Mouse (Mus musculus) lung, adult 18-20 months (tissue): ENCODE data around the gene Map4k3.

ENCODE experiments used
- DNase-seq, 2 experiments: peaks; one replicate each; pipeline ENCODE4 v3.0.0; 2022; ENCODE audit warnings: mixed read lengths in 2 of 2

Gene Map4k3

DNA sequence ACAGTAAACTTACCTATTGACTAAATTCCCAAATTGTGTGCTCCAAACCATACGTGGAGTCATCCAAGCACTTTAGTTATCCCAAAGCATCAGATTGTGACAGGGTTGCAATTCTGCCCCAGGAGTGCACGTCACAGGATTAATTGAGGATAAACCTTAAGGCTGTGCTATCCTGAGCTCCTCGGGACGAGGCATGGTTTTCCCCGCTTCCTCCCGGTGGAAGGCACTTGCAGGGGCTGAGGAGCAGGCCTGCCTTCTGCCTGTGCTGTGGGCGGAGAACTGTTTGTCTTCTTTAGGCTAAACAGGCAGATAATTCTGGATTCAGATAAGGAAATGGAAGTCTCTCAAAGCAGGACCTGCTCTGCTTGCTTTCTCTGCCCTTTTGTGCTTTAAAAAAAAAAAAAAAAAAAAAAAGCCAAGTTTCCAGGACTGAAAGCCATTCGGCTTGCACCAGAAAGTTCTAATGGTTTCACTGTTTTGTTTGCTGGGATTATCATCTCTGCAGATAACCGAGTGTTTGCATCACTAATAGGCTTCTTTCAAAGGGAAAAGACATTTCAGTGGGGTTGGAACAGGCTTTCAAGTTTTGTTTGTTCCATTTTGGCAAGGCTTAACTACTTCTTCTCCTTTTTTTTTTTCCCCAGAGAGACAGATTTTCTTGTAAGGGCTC, 930 bp upstream of the Map4k3 start:
- DNase-seq, result peak in 1 of 2 experiments; percentile 42

DNA sequence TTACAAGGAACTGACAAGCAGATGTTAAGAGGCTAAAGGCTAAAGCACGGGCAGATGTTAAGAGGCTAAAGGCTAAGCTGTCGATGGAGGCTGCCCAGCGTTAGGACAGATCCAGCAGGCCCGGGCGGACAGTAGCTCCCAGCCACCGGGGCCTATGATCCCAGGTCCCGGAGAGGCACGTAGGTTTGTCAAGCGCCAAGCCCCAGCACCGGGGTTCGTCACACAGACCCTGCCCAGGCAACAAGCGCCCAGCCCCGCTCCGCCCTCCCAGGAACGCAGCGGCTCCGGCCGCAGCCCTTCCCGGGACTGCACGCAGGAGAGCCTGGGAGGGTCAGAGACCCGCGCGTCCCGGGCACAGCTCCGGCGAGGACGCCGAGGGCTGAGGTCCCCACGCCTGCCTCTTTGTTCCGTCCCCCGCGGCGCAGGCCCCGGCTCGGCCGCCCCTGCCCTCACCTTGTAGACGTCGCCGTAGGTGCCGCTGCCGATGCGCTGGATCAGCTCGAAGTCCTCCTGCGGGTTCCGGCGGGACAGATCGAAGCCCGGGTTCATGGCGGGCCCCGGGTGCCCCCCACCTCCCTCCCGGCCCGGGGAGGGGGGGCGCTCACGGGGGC, 839 bp downstream of the Map4k3 start:
- peak; percentile 59 to 65 for DNase-seq

DNA sequence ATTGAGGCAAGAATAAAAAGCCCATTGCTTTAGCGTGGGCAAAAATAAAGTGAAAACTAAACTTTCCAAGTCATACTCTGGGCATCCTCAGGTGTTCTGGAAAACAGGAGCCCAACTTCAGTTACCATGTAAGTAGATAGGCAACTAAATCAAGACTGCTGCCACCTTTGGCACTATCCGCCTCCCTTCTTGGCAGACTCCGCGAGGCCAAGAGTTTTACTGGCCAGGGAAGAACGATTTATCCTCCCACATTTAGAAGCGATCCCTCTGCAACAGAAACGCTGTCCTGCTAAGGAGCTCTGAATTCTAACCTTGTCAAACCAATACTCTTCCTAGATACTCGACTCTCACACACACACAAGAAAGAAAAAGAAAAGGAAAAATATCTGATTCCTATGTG, 1.5 kb downstream of the Map4k3 start:
- DNase-seq, result peak; percentile 50

DNA sequence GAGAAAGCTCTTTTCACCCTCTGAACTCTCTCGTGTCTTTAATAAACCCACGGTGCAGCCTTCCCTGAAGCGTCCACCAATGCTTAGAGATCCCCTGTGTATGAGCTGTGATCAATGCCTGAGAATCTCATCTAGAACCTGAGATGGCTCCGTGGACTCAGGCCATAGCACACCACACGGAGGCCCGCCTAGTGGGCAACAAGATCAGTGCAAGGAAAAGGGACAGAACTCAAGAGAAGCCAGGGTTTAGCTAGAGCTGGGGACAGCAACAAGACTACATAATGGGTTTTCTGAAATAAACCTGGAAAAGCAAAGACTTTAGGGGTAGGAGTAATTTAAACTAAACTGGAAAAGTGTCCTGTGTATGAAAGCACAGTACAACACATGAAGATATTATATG, 5.2 kb downstream of the Map4k3 start:
- no peak for DNase-seq

DNA sequence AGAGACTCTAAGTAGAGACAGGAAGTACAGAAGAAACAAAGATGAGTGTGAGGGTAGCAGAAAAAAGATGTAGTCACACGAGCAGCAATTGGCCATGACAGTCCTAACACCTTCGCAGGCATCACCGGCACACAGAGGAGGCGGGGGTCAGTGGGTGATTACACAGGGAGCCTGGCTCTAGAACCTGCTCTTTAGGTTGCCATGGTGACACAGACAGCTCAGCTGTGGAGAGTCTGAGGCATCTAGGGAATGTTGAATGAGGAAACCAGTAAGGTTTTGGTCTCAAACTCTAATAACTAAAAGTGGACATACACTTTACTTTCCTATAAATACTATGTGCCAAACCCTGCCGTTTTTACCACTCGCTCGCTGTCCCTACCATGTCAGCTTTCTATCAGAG, 6.6 kb downstream of the Map4k3 start:
- DNase-seq, result peak; percentile 65 to 76

DNA sequence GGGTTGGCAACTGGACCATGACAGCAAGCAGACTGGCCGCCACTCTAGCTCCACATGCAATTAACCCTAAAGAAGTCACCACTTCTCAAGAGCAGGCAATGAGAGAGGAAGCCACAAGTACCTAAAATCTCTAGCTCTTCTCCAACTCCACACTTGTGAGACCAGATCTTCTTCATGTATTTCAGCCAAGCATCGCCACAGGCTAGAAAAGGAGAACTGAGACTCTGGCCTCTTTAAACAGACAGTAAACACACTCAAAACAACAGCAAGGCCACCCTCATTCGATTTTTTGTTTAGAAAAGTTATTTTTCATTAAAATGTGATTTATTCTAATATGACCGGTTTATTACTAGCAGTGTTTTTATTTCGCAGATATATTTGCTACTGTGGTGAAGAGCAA, 9.0 kb downstream of the Map4k3 start:
- no peak for DNase-seq

DNA sequence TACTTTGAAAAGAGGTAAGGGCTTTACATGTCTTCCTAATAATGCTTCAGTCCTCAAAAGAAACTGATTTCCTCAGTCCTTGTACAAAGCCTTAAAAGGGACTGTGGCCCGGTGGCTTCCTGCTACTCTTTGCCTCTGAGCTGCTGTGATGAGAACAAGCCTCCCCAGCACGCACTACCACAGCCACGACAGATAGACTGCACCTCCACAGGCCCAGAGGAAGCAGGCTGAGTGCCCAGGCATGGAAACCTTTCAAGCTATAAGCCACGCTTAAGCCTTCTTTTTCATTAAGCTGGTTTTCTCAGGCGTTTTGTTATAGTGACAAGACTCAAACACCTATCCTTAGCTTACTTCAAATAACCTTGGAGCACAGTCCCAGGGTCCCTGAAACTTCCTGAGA, 10.0 kb downstream of the Map4k3 start:
- no peak for DNase-seq

DNA sequence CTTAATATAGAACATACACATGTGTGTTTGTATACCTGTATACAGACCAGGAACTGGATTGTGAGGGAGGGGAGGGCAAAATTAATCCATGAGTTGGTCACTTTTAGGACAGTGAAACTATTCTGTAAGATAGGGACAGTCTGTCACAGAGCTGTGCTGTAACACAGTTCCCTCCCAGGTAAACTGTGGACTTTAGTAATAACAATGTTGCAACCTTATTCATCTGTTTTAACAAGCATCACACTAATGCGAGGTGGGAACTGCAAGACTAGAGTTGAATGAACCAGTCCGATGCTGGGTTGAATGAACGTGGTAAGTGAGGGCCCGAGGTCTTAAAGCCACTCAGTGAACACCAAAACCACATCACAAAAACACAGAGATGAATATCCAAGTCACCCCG, 14.7 kb downstream of the Map4k3 start:
- DNase-seq, result no peak

DNA sequence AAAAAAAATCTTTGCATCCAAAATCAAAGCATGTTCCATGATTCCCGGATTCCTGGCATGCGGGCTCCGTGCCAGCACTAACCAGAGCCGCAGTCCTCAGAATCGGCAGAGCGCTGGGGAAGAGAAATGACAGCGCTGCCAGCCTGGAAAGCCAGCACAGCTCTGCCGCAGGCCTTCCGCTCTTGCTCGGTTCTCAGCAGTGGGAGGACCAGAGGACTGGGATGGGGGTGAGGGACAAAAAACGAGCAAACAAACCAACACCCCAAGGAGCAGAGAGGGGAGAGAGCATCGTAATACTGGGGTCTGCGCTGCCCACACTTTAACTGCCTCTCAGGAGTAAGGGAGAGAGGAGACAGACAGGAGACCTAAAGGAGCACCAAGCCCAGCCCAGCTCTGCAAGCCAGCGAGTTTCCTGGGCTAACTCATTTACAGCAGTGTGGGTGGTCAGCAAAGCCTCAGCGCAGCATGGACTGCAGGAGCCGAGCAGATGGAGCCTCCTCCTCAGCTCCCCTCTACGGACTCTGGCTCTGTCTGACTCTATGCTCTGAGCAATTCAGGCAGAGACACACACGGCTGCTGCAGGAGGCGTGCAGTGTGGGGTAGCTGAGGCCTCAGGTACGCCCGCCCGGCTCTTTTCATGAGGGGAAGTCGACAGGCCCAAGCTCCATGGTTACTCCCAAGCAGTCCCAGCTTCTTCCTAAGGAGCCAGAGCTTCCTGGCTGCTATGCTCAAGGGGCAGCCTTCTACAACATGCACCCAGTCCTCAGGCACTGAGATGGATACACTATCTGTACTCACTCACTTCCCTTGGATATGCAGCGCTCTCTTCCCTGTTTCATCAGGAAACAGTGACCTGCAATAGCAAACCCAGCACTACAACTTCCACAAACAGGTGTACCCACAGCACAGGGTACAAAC, 18.1 kb downstream of the Map4k3 start:
- peak; percentile 28 to 48 for DNase-seq

DNA sequence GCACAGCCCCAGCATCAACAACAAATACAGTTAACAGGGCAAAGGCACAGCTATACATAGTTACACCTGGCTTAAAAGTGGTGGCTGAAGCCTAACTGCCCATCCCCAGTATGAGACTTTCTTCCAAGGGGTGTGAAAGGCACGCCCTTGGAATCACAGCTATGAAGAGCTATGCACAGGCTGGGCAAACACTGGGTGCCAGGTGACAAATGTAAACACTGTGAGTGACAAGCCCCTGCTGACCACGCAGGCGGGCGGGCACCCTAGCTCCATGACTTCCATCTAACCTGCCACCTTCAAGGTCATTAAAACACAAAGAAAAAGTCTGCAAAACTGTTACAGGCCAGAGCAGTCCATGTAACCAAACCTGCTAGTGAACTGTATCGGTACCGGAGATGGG, 19.5 kb downstream of the Map4k3 start:
- DNase-seq, result peak; percentile 62 to 70

DNA sequence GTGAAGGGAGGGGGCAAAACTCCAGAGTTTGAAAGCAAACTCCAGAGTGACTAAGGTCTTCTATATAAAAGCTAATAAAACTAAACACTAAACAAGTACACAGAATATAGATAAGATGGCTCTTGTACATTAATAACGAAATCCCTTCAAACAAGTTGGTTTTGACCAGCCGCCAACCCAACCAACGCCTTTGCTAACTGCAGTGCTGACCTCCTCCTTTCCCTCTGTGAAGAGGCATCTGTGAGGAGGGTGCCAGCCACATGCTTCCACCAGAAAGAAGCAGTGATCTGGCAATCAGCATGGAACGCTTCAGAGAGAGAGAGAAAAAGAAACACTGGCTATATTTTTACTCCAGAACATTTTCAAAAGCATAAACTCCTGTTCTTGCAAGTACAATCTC, 21.1 kb downstream of the Map4k3 start:
- peak in 1 of 2 experiments; percentile 53 for DNase-seq

DNA sequence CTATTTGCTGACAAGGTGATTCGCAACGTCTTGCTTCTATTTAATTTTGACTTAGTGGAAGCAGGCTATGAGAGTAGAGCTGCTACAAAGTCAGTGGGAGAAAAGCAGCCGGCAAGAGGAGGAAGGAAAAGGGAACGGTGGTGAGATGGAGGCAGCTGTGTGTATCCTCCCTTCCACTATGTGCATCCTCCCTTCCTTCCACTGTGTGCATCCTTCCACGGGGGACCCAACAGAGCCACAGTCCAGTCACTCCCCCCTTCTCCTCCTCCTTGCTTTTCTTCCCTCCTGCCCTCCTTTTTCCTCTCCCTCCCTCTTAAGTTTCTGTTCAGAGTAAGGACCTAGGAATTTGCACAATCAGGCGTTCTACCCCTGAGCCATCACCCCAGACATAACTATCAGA, 21.7 kb downstream of the Map4k3 start:
- no peak for DNase-seq

DNA sequence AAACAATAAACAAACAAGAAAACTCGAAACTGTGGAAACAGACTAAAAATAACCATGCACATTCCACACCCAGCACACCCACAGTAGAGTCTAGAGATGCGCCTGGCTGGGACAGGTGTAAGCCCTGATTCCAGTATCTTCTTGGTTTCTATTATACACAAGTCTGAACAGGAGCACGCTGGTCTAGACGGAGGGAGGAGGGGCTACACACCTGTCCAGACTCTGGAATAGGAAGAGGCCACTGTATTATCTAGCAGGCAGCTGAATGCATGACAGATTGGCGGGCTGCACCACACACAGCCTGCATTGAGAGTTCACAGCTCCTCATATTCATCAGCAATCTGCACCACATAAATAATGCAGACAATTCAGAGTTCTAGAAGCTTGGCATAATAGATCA, 26.6 kb downstream of the Map4k3 start:
- no peak for DNase-seq

DNA sequence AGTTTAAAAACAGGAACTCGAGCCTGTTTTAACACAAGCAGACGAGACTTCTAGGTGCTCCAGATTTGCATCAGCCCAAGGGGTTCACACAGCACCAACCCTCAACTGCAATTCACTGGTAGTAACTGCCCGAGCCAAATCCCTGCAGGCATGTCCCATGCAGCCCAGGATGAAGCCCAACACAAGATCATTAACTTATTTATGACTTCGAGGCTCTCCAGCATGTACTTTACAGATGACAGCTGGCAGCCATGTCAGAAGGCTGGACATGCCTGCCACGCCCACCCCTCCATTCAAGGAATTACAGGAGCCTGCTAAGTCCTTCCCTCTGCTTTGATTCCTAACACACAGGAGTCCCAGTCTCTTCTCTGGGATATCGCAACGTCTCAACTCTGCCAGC, 29.4 kb downstream of the Map4k3 start:
- DNase-seq, result no peak

DNA sequence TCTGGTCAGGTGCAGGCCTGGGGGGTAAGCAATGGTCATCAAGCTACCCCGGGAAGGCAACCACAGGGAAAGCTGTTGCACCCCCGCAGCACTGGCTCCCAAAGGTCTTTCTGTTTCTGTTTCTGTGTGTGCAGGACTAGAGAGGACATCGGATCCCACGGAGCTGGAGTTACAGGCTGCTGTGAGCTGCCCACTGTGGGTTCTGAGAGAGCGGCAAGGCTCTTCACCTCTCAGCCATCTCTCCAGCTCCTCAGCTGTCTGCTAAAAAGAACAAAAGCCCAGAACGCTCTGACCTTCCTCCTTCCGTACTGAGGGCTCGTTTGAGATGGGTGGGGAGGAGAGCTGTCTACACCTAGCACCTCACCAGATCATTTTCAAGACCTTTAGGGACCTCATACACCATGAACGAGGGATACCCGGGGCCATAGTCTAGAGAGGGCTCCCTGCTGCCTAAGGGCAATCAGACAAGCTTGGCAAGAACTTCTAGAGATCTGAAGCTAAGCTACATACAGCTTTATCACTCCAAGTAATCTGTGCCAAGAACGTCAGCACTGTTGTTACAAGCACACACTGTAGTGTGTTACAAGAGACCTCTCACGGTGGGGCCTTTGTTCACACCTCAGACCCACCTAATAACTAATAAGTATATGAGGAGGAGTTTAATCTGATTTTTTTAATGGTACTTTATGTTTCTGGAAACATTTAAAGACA, 29.9 kb downstream of the Map4k3 start:
- no peak for DNase-seq

DNA sequence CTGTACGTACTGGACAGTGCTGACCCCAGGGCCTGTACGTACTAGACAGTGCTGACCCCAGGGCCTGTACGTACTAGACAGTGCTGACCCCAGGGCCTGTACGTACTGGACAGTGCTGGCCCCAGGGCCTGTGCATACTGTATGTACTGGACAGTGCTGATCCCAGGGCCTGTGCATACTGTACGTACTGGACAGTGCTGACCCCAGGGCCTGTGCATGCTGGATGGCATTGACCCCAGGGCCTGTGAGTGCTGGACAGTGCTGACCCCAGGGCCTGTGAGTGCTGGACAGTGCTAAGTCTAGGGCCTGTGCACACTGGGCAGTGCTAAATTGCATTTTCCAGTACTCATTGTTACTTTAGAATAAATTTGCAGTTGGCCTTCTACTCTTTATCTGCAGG, 31.3 kb downstream of the Map4k3 start:
- DNase-seq, result no peak

DNA sequence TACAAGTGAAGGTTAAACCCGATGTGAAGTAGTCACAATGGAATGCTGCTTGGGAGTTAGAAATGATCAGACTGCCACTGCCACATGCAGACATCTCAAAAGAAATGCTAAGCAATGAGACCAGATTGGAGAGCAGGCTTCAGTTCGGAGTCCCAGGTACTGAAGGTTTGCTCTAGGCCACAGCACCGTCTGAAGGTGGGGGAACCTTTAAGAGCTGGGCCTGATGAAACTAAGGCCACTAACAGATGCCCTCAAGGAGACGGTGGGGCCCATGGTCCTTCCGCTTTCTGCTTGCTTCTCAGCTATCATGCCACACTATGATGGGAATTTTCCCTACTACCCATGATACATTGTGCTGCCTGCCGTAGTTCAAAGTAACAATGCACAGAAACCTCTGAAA, 32.1 kb downstream of the Map4k3 start:
- DNase-seq, result no peak

DNA sequence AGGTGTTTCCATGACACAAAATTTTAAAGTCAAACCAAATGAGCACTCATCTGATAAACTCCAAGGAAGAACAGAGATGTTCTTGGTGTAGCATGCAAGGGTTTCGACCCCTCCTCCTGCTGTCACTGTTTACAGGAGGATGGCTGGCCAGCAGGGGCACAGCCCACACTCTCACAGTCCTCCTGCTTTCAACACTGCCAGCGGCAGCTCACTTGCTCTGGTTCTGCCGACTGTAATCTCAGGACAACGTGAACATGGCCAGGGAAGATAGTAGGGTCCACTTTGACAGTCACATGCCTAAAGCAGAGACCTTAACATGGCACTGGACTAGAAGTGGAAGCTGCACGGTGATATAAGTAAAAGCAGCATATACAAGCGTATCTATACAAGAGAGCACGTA, 34.6 kb downstream of the Map4k3 start:
- no peak for DNase-seq

DNA sequence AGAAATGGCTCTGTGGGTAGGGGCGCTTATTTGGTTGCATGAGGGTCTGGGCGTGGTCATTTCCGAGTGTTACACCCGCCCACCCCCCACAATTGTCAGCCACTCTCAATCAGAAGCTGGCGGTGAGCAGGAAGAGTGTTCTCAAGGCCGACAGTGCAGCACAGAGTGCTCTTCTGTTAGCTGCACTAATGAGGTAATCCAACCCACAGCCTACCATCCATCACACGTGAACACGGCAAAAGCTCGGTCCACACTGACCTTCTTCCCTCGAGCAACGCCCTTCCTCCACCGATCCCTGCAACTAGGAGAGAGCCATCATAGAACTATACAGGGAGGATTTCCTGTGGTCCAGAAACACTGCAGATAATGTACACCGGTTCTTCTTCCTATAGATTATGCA, 36.1 kb downstream of the Map4k3 start:
- DNase-seq, result no peak

DNA sequence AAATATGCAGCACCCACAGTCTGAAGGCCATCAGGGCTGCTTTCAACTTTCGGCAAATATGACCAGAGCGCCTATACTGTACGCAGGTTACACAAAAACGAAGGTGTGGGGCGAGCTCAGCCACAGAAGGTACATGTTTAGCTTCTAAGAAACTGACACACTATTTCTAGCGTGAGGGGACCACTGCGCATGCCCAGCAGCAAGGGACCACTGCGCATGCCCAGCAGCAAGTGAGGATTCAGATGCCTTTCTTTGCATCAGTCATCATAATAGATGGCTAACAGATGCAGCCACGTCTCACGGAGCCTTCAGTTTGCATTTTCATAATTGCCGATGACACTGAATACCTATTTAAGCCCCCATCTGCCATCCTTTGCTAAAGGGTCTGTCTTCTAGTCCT, 39.6 kb downstream of the Map4k3 start:
- DNase-seq, result no peak

DNA sequence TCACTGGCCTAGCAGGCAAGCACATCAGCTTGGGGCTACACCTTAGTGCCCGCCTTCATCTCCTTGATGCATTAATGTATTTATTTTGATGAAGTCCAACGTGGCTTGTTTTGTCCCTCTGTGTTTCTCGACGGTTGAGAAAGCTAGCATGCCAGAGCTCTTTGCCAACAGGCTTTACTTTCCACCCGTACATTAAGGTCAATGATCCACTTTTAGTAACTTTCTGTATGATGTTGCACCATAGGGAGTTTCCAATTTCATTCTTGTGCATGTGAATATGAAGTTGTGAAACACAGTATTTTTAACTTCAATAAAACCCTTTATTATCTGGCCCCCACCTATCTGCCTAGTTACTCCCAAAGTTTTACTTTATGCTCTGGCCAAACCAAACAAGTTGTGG, 42.2 kb downstream of the Map4k3 start:
- DNase-seq, result no peak

DNA sequence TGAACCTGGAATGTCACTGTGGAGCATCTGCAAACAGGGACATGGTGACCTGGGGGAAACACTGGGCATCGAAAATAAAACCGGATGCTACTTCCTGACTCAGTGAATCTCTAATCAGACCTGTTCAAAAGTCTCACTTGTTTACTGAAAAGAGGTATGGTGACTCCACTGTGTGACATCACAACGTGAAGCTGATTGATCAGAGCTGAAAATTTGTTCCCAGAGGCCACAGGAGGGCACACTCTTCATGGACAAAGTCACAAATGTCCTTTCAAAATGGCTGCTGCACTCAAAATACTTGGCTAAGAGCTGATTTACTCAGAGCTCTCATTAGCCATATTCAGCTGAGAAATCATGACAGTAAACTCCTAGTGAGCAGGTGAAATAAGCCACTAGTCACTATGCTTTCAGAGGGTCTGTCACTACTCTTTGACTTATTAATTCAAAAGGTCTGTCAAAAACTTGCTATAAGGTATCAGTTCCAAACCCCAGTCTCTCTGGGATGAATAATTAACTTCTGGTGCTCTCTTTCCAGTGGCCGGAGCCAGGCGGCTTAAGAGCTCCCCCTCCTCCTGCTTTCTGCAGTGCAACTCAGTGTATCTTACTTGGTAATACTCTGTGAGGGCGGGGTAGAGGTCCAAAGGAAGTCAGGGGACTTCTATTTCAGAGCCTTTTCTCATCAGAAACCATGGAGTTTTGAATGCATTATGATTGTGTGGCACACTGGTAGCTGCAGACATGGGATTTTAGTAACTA, 44.3 kb downstream of the Map4k3 start:
- peak; percentile 41 to 59 for DNase-seq

DNA sequence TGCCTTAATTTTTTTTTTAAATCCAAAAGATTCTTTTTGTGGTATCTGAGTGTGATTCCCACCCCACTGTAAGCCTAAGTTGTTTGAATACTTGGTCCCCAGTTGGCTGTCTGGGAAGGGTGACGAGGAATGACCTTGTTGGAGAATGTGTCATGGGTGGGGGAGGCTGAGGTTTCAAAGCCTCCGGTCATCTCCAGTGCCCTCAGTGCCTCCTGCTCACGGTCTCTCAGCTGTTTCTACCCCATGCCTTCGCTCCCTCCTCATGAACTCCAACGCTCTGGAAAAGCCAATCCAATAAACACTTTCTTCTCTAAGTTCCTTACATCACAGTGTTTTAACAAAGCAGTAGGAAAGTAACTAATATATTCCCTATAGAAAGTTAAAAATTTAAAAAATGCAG, 45.2 kb downstream of the Map4k3 start:
- no peak for DNase-seq
